16 mouse cellular contexts compared by ENCODE assay signal in the genomic region with DNA sequence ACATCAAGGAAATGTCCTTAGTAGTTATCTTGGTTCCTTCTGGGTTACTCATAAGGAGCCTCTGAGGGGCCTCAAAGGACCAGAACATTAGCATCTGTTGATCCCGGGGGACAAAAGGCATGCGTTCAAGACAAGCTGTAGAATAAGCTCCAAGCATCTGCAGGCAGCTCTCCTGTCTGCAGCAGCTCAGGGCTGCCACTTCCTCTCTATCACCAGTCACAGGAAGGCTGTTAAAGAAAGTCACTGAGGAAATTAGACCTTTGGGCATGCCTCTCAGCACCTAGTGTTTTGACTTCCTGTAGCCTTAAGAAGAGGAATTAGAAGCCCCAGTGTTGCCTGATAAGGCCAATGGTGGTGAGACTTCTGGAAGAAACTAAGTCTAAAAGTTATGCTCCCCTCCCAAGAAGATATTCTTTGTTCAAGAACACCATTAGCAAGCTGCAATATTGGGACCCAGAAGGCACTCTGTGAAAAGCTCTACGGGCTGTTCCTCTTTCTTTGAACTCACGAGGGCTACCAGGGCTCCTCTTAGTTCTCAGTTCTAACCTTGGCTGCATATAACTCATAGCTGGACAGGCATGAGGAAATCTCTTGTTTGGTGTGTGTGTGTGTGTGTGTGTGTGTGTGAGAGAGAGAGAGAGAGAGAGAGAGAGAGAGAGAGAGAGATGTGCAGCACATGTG. TPM values are rescaled to one million over a fixed set of nuclear protein-coding genes. Genes with fewer than 3 reads are reported as not detected.
DNase-seq lines count a peak whose midpoint lies in the region; ATAC-seq lines count a peak whose summit lies in the region.
"Had no signal": no experiment of that assay in that cellular context is flagged by ENCODE, and none has a peak within 500 bp of the region (broad histone marks: within the 10 kb centered on the region; RNA-seq: fewer than 3 reads in every experiment).

No protein-coding gene starts in this region.

- WGBS in liver, embryonic 16.5 days (ENCODE audit: insufficient replicate concordance) = 7% methylated on average over 4 of the region's 4 CpGs

- H3K9ac ChIP-seq in liver, embryonic 16.5 days (ENCODE audit: low read depth, low read length) = no peak overlapping the region
- H3K9ac ChIP-seq: heart, embryonic 12.5 days; hindbrain, embryonic 15.5 days; neural tube, embryonic 12.5 days had no signal

- H3K4me2 ChIP-seq in liver, embryonic 16.5 days (ENCODE audit: low read depth, low read length) = no peak overlapping the region
- H3K4me2 ChIP-seq: heart, embryonic 12.5 days; hindbrain, embryonic 15.5 days; neural tube, embryonic 12.5 days had no signal

- no peaks in the 10 kb centered on the region for H3K27me3 ChIP-seq in liver, embryonic 16.5 days (ENCODE audit: control insufficient read depth, insufficient read depth, low read depth, low read length)
- H3K27me3 ChIP-seq in megakaryocyte, embryonic 14.5 days (replicated peaks) = peaks cover 9% of the 10 kb centered on the region
- H3K27me3 ChIP-seq: hindbrain, embryonic 15.5 days; neural tube, embryonic 12.5 days had no signal

- DNase-seq in liver = no peak
- DNase-seq in T-cell, adult 2 months (ENCODE audit: low spot score) = peak; percentile 41
- DNase-seq in thymus, postnatal 25 days = peak; percentile 60
- no peak for DNase-seq in frontal cortex, postnatal 10 days (ENCODE audit: low spot score in 2 of 2)
- no peak for DNase-seq in neural tube, embryonic 10.5 days (ENCODE audit: extremely low spot score, low spot score)
- DNase-seq in layer of hippocampus, adult 11-12 months (ENCODE audit: low spot score) = no peak

- no peaks in the 10 kb centered on the region; the same call in 1 of the 2 replicates for H3K4me1 ChIP-seq in liver, embryonic 16.5 days (ENCODE audit: control insufficient read depth, low read depth, low read length)
- peaks cover 28% of the 10 kb centered on the region for H3K4me1 ChIP-seq in megakaryocyte, embryonic 14.5 days
- H3K4me1 ChIP-seq: hindbrain, embryonic 15.5 days; neural tube, embryonic 12.5 days had no signal

- no peaks in the 10 kb centered on the region for H3K9me3 ChIP-seq in liver, embryonic 16.5 days (replicated peaks; ENCODE audit: control insufficient read depth, low read length)
- no peaks in the 10 kb centered on the region for H3K9me3 ChIP-seq in megakaryocyte, embryonic 14.5 days
- H3K9me3 ChIP-seq: heart, embryonic 12.5 days; hindbrain, embryonic 15.5 days; neural tube, embryonic 12.5 days had no signal

- no peaks in the 10 kb centered on the region for H3K36me3 ChIP-seq in liver, embryonic 16.5 days (ENCODE audit: control insufficient read depth, insufficient read depth)
- H3K36me3 ChIP-seq in megakaryocyte, embryonic 14.5 days (replicated peaks; ENCODE audit: low read length) = no peaks in the 10 kb centered on the region
- H3K36me3 ChIP-seq: heart, embryonic 12.5 days; hindbrain, embryonic 15.5 days; neural tube, embryonic 12.5 days had no signal

- H3K27ac ChIP-seq in liver, embryonic 16.5 days (ENCODE audit: low read length) = 0 out of 2 replicates have a peak overlapping the region, but pooled peaks have one; percentile 1
- H3K27ac ChIP-seq: hindbrain, embryonic 15.5 days; kidney, postnatal 0 days; macrophage; neural tube, embryonic 12.5 days had no signal

- no peak overlapping the region for H3K4me3 ChIP-seq in liver, embryonic 16.5 days (ENCODE audit: low read depth, low read length)
- H3K4me3 ChIP-seq in megakaryocyte, embryonic 14.5 days (replicated peaks) = peak overlapping the region; percentile 57
- H3K4me3 ChIP-seq: heart, embryonic 12.5 days; hindbrain, embryonic 15.5 days; neural tube, embryonic 12.5 days had no signal

- no peak for ATAC-seq in liver, embryonic 16.5 days (ENCODE audit: low read depth)

RNA-seq across cellular contexts. Expression of gene Gkn3, which starts 11.3 kb away (rescaled TPM):
- polyA plus RNA-seq in liver, embryonic 16.5 days (2015; fragmentation: Nextera tagmentation; extraction: Ambion mirVana) = not detected in 2 replicates
- not detected in 2 replicates for polyA plus RNA-seq in megakaryocyte, embryonic 14.5 days (2012; ENCODE audit: insufficient read depth, low replicate concordance)
- polyA plus RNA-seq: liver, adult 2 months; macrophage; neural tube, embryonic 12.5 days had no signal

RNA-seq across cellular contexts. Expression of gene Gkn2, which starts 26.9 kb away (rescaled TPM):
- polyA plus RNA-seq in liver, embryonic 16.5 days (2015; fragmentation: Nextera tagmentation; extraction: Ambion mirVana) = not detected in 2 replicates
- not detected in 2 replicates for polyA plus RNA-seq in megakaryocyte, embryonic 14.5 days (2012; ENCODE audit: insufficient read depth, low replicate concordance)
- polyA plus RNA-seq: cerebellum, adult 2 months; heart, embryonic 12.5 days; hindbrain, embryonic 15.5 days; kidney, postnatal 0 days; liver, adult 2 months; macrophage; neural tube, embryonic 12.5 days had no signal

RNA-seq across cellular contexts. Expression of gene Bmp10, which starts 28.8 kb away (rescaled TPM):
- polyA plus RNA-seq in liver, embryonic 16.5 days (2015; fragmentation: Nextera tagmentation; extraction: Ambion mirVana) = 0.15 TPM in 2 replicates
- polyA plus RNA-seq in megakaryocyte, embryonic 14.5 days (2012; ENCODE audit: insufficient read depth, low replicate concordance) = not detected in 2 replicates
- polyA plus RNA-seq: cerebellum, adult 2 months; hindbrain, embryonic 15.5 days; kidney, postnatal 0 days; macrophage; neural tube, embryonic 12.5 days; stomach, embryonic 16.5 days had no signal

RNA-seq across cellular contexts. Expression of gene Gkn1, which starts 49.3 kb away (rescaled TPM):
- polyA plus RNA-seq in liver, embryonic 16.5 days (2015; fragmentation: Nextera tagmentation; extraction: Ambion mirVana) = not detected in 2 replicates
- polyA plus RNA-seq in megakaryocyte, embryonic 14.5 days (2012; ENCODE audit: insufficient read depth, low replicate concordance) = not detected in 2 replicates
- polyA plus RNA-seq: heart, embryonic 12.5 days; hindbrain, embryonic 15.5 days; kidney, postnatal 0 days; liver, adult 2 months; macrophage; neural tube, embryonic 12.5 days had no signal

Comparison
In these comparisons a context has a peak if more than half of its experiments do, and no peak if none do; other contexts are left out.
1. DNase-seq: peak in T-cell, adult 2 months (single experiment) and thymus, postnatal 25 days (single experiment); none in liver (single experiment), frontal cortex, postnatal 10 days (0 of 2), neural tube, embryonic 10.5 days (single experiment) and layer of hippocampus, adult 11-12 months (single experiment).